ENCODE assay signal across 8 mouse cellular contexts in the genomic region with DNA sequence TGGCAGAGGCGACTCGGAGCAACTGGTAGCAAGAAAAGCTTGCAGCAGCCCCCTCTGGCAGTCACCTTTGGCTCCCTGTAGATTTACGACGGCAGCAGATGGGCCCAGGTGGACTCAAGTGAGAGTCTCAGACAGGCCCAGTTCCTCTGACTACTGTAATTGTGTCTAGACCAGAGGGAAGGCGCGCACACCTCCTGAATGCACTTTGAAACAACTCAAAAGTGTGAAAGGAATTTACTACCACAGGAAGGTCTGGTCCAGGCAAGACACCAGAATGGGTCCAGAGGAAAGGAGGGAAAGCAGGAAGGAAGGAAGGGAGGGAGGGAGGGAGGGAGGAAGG.
DNase-seq lines count a peak whose midpoint lies in the region; ATAC-seq and TF ChIP-seq lines count a peak whose summit lies in the region.

No protein-coding gene starts in this region.

- WGBS in heart, embryonic 15.5 days, result 29% methylated on average over 6 of the region's 6 CpGs
- 19% methylated on average over 6 of the region's 6 CpGs for WGBS in hindbrain, embryonic 12.5 days
- WGBS in midbrain, embryonic 11.5 days, result 16% methylated on average over 6 of the region's 6 CpGs

- H3K27ac ChIP-seq in heart, embryonic 15.5 days, result peak overlapping the region; percentile 12; the same call in 1 of the 2 replicates
- H3K27ac ChIP-seq in bone marrow macrophage, adult 2 months (ENCODE audit: insufficient read depth, low read depth, low read length), result no peak overlapping the region
- no peak overlapping the region; the same call in 1 of the 2 replicates for H3K27ac ChIP-seq in hindbrain, embryonic 12.5 days
- no peak overlapping the region for H3K27ac ChIP-seq in midbrain, embryonic 11.5 days (ENCODE audit: low read depth, low read length)

- H3K27me3 ChIP-seq in heart, embryonic 15.5 days, result peaks cover 13% of the 10 kb centered on the region; the same call in 1 of the 2 replicates
- peaks cover 79% of the 10 kb centered on the region for H3K27me3 ChIP-seq in hindbrain, embryonic 12.5 days
- peaks cover 62% of the 10 kb centered on the region for H3K27me3 ChIP-seq in midbrain, embryonic 11.5 days (ENCODE audit: control insufficient read depth, insufficient read depth, low read length)

- no peak for DNase-seq in heart, postnatal 36 days
- DNase-seq in midbrain, embryonic 11.5 days (ENCODE audit: low spot score, missing footprints), result no peak
- no peak for DNase-seq in adrenal gland, postnatal 14 days
- no peak for DNase-seq in cerebellum, adult 11-12 months
- no peak for DNase-seq in adrenal gland, adult 8-10 months

- H3K4me2 ChIP-seq in heart, embryonic 15.5 days, result peak overlapping the region; percentile 65
- peak overlapping the region; percentile 54 for H3K4me2 ChIP-seq in hindbrain, embryonic 12.5 days (replicated peaks)
- H3K4me2 ChIP-seq in midbrain, embryonic 11.5 days, result peak overlapping the region; percentile 29

- no peak for ATAC-seq in heart, embryonic 15.5 days (replicated peaks; ENCODE audit: insufficient number of reproducible peaks, insufficient read depth, low FRiP score, low read depth)
- ATAC-seq in hindbrain, embryonic 12.5 days (ENCODE audit: low FRiP score), result peak; percentile 19; the same call in 1 of the 2 replicates
- ATAC-seq in midbrain, embryonic 11.5 days (ENCODE audit: low FRiP score), result no peak

- intact Hi-C loops in heart, postnatal 36 days (cut with DNase I), result loop anchor here (5.0 kb wide), 1 partner anchor 98 kb away; no protein-coding TSS in a partner anchor

- peaks cover 18% of the 10 kb centered on the region for H3K4me1 ChIP-seq in heart, embryonic 15.5 days (replicated peaks)
- H3K4me1 ChIP-seq in bone marrow macrophage, adult 2 months (ENCODE audit: control insufficient read depth, insufficient read depth, low read length), result no peaks in the 10 kb centered on the region; the same call in 1 of the 2 replicates
- peaks cover 18% of the 10 kb centered on the region for H3K4me1 ChIP-seq in hindbrain, embryonic 12.5 days
- peaks cover 15% of the 10 kb centered on the region for H3K4me1 ChIP-seq in midbrain, embryonic 11.5 days (ENCODE audit: control insufficient read depth, insufficient read depth, low read length)

- no peak for TF ChIP-seq CTCF in bone marrow macrophage, adult 2 months (IDR thresholded peaks at IDR 0.05; ENCODE audit: low read depth, low read length)

- no peaks in the 10 kb centered on the region for H3K36me3 ChIP-seq in heart, embryonic 15.5 days
- H3K36me3 ChIP-seq in hindbrain, embryonic 12.5 days, result no peaks in the 10 kb centered on the region
- no peaks in the 10 kb centered on the region for H3K36me3 ChIP-seq in midbrain, embryonic 11.5 days (ENCODE audit: control insufficient read depth, insufficient read depth, low read length)

- no peak for TF ChIP-seq POLR2A in bone marrow macrophage, adult 2 months (IDR thresholded peaks at IDR 0.05; ENCODE audit: borderline replicate concordance, low read depth, low read length)

- H3K4me3 ChIP-seq in heart, embryonic 15.5 days, result peak overlapping the region; percentile 37
- H3K4me3 ChIP-seq in bone marrow macrophage, adult 2 months (ENCODE audit: insufficient read depth, low read length), result peak overlapping the region; percentile 39
- peak overlapping the region; percentile 26 for H3K4me3 ChIP-seq in hindbrain, embryonic 12.5 days
- H3K4me3 ChIP-seq in midbrain, embryonic 11.5 days (ENCODE audit: low read depth, low read length), result no peak overlapping the region; the same call in 1 of the 2 replicates

- H3K9ac ChIP-seq in heart, embryonic 15.5 days, result no peak overlapping the region
- 0 out of 2 replicates have a peak overlapping the region, but pooled peaks have one; percentile 42 for H3K9ac ChIP-seq in hindbrain, embryonic 12.5 days
- H3K9ac ChIP-seq in midbrain, embryonic 11.5 days (ENCODE audit: low read length), result no peak overlapping the region

- no peaks in the 10 kb centered on the region for H3K9me3 ChIP-seq in heart, embryonic 15.5 days (replicated peaks)
- no peaks in the 10 kb centered on the region for H3K9me3 ChIP-seq in hindbrain, embryonic 12.5 days (replicated peaks)
- H3K9me3 ChIP-seq in midbrain, embryonic 11.5 days (ENCODE audit: control insufficient read depth, low read length), result no peaks in the 10 kb centered on the region
